Mouse (Mus musculus) layer of hippocampus, adult 9-10 months (tissue): ENCODE results near the gene Atp10b.

Experiments used
- DNase-seq: peaks from one replicate; pipeline ENCODE4 v3.0.0; 2022; ENCODE audit warnings: low spot score

Gene Atp10b

DNA sequence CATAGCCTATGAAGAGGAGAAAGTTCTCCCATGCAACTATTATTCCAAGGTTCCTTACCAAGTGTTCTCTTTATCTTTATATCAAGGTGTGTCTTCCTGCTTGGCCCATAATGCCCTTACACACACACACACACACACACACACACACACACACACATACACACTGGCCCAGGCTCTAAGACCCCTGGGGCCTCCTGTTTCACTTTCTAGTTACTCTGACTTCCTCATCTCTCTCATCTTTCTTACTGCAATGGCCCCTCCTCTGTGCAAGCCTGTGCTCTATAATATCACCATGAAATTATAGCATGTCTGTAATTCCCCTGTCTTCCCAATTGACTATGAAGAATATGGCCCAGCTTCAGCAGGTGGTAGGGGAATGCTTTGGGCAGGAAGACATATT is 49.7 kb downstream of the Atp10b start:
- DNase-seq, result no peak

DNA sequence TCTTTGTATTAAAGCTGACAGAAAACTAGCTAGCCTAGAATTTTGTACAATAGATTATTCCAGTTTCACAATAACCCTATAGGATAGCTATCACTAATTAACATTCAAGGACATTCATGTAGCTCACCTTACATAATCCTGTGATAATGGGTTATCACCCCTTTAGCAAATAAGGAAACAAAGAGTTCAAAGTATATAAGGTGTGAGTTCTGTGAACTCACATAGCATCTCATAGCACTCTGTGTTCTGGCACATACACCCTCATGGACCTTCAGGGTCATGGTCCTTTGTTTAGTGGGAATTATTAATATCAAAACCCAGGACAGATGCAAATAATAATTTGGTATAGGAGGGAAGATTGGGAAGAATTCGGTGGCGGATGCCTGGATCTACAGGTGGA is 50.4 kb downstream of the Atp10b start:
- no peak for DNase-seq

GRCm38 (mm10) chr11:43203580-43203979 is 53.9 kb downstream of the Atp10b start:
- no peak for DNase-seq

DNA sequence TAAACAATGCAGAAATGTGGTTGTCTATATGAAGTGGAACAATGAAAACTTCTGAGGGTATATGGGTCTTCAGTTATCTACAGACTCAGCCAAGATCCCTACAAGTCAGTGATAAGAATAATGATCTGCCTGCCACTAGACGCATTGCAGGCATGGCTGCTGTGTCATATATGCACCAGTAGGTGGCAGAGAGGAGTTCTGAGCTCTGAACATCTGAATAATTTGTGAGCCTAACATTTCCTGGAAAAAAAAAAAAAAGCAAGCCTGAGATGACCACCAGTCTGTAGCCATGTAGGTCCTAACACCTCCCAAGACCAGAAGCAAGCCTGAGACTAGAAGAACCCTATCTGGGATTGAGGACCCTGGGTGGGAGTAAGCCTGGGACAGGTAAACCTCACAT is 63.5 kb downstream of the Atp10b start:
- DNase-seq, result no peak

DNA sequence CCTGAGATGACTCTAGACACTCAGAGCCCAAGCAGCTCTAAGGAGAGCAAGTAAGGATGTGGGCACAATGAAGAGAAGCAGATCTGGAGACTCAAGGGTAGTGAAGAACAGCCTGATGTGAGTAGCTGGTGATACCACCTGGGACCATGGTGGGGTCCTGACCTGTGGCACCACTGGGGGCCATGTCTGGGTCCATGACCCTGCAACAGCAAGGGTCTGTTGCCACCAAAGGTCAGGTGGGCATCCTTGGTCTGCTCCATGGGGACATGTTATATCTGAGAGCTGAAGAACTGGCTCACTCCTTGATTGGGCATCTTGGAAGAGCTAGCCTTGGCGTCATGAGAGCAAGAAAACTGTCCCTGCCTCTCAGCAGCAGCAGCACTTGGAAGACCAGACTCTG is 64.1 kb downstream of the Atp10b start:
- DNase-seq, result no peak

DNA sequence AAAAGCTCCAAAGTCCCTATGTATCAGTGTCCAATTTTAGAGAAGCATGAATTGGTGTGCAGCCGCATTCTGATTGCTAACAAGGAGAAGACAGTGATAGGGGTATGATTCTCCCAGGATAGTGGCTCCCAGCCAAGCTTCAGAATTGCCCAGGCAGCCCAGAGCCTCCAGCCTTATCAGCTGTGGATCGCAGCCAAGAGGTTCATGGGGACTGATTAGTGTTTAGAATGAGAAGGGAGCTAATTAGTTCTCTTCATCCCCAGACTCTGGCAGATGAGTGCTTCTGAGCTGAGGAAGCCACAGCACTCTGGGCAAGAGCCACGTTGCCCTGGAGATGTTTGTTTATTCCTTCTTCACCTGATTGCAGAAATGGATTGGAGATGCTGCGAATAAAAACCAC is 67.3 kb downstream of the Atp10b start:
- DNase-seq, result no peak

DNA sequence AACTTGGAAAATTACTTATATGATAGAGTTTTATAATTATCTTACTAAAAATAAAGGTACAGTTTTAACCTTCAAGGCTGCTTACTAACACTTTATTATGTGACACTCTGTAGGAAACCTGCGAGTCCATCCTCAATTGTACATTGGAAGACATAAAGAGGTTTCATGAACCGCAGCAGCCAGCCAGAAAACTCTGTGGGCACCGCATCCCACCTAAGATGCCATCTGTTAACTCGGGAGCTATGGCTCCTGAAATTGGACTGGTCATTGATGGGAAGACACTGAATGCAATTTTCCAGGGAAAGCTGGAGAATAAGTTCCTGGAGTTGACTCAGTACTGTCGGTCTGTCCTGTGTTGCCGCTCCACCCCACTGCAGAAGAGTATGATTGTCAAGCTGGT is 80.6 kb downstream of the Atp10b start:
- DNase-seq, result no peak

- DNase-seq, result no peak
Observed at GRCm38 (mm10) chr11:43232073-43232472, 82.4 kb downstream of the Atp10b start.

- DNase-seq, result no peak
Observed at GRCm38 (mm10) chr11:43236360-43237039, 86.8 kb downstream of the Atp10b start.

DNA sequence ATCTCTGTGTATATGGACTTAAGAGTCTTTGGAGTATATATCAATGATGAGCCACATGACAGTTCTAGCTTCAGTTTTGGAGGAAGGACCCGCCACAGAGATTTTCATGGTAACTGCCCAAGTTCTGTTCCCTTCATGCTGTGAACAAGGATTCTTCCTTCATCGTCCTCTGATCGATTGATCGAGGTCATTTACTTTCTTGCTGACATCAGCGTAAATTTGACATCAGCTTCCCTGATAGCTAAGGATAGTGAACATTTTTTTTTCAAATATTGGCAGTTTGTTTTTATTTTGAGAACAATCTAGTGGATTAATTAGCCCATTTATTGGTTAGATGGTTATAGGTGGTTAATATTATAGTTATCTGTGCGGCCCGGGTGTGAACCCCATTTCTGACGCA is 90.1 kb downstream of the Atp10b start:
- no peak for DNase-seq

DNA sequence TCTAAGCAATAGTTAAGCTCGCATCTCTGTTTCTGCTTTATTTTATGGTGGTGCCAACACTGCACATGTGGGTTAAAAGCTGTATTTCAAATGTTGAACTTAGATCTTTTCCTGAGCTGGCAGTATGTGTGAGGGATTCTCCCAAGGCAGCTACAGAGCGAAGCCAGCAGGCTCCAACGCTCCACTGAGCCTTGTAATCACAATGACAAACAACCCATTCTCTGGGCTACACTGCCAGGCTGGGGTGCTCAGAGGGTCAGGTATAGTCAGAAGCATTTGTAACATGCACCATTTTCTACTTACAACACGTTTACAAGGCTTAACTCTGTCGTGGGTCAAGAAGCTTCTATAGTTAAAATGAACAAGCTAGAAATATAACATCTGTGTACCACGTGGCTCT is 103.4 kb downstream of the Atp10b start:
- DNase-seq, result no peak

- DNase-seq, result no peak
Observed at GRCm38 (mm10) chr11:43255262-43255661, 105.6 kb downstream of the Atp10b start.

DNA sequence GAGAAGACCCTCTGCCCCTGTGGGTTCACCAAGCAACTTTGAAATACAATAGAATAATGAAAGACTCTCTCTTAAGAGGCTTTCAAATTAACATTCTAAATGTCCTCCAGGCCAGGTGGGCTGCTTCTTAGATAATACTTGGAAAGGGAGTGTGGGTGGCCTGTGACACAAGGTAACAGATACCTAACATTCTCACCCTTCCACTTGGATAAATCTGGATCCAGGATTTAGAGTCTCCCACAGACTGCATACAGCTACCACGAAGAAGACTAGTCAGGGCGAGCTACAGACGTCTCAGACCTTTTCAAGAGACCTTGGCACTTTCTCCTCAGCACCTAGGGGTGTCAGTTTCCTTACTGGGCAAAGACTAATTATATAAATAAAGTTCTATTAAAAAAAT is 107.6 kb downstream of the Atp10b start:
- DNase-seq, result no peak

DNA sequence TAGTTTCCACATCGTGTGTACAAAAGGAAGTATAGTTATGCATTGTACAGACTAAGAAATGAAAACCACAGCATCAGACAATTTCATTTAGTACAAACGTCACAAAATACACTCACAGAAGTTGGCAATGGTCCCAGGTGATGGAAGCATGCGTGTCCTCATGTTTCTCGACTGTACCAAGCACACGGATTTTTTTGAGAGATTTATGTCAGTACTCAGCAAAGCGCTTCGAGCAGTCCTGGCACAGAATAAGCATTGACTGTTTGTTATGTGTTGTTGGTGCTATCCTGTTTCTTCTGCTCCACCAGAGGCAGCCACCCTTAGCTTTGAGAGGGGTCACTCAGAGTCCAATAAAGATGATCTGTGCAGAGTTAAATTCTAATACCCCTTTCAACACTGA is 108.1 kb downstream of the Atp10b start:
- DNase-seq, result no peak

DNA sequence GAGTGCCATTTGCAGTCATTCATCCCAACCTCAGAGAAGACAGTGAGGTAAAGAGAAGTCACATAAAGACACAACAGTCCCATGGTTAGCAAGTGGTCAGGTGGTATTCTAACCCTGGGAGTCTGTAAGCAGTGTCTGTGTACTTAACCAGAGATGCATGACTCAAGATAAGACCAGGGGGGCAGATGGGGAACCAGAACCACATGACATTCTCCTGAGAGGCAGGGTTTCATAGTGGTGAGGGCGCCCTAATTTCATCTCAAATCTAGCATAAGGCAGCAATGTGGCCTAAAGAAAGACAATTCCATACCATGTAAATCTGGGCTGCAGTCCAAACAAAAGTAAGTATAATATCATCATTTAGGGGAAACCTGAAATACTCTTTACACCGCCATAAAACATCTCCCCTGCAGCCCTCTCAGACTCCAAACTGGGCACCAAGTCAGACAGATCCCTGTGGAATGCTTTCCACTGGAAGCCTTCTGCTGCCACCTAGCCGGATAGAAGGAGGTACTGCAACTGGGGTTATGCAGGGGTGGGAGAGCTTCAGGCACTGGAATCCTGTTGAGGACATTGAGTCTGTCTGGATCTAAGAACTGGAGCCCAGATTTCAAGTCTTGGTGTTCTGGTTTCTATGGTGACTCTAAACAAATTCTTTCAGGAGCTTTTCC is 114.0 kb downstream of the Atp10b start:
- DNase-seq, result peak; percentile 36

GRCm38 (mm10) chr11:43267505-43267904 is 117.8 kb downstream of the Atp10b start:
- no peak for DNase-seq

- DNase-seq, result no peak
Observed at GRCm38 (mm10) chr11:43269503-43270255, 120.0 kb downstream of the Atp10b start.

DNA sequence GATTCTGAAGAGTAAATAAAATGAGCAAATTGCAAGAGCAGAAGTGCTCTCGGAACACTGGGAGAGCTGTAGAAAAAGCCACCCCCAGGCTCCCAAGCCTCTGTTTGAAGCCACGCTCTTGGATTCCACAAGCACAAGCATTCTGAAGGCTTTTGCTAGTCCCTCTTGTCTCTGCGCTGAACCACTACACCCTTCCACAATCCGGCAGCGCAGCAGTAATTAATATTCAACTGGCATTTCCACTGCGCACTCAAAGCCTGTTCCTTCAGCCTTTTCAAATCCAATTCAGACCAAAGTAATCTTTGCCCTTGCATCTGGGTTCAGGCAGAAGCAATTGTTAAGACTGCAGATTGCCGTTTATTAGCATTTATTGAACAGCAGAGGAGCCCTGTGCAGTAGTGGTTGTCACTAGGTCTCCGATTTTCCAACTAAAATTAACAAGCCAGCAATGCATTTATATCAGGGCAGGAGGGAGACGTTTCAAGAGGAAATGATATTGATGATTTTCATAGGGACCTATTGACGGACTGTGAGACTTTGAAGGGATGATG is 120.7 kb downstream of the Atp10b start:
- DNase-seq, result no peak

GRCm38 (mm10) chr11:43273896-43274295 is 124.2 kb downstream of the Atp10b start:
- DNase-seq, result no peak

DNA sequence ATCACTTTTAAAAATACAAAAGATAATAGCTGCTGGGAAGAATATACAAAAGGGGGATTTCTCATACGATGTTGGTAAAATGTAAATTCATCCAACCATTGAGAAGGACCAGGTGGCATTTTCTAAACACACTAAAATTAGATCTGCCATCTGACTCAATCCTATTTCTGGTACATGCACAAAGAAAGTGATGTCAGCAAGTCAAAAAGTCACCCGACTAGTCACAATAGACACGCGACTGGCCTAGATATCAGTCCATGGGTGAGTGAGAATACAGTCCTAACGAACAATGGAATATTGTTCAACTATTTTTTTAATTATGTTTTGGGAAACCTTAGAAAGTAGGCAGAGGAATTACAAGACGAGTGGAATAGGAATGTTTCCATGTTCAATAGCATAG is 147.9 kb downstream of the Atp10b start:
- no peak for DNase-seq

- no peak for DNase-seq
Observed at GRCm38 (mm10) chr11:43311000-43311399, 161.3 kb downstream of the Atp10b start.
